Mouse (Mus musculus) heart, embryonic 16.5 days (tissue): ENCODE data around the gene Mdp1. TPM values are rescaled to one million over a fixed set of nuclear protein-coding genes. Genes with fewer than 3 reads are reported as not detected.

Experiments
- ATAC-seq: fragments of 200-750 bp; cut with Nextera tagmentation; replicated peaks from 2 replicates; pipeline ENCODE4 v1.8.0; 2017; ENCODE audit warnings: moderate number of reproducible peaks; ENCODE audit not compliant: insufficient read depth, low FRiP score; ENCODE audit errors: extremely low read depth
- H3K27ac ChIP-seq: fragments of 300-500 bp; sonication (generic); 2 replicates; pipeline ENCODE4 v1.5.1; 2014; ENCODE audit warnings: mild to moderate bottlenecking, low read length, control low read depth, moderate library complexity
- H3K27me3 ChIP-seq: fragments of 300-500 bp; sonication (generic); 2 replicates; pipeline ENCODE4 v1.6.1; 2014; ENCODE audit warnings: low read length, mixed read lengths; ENCODE audit not compliant: control insufficient read depth, insufficient read depth
- H3K36me3 ChIP-seq: fragments of 300-500 bp; sonication (generic); 2 replicates; pipeline ENCODE4 v1.6.1; 2014; ENCODE audit not compliant: control insufficient read depth, insufficient read depth
- H3K4me1 ChIP-seq: fragments of 300-500 bp; sonication (generic); 2 replicates; pipeline ENCODE4 v1.6.1; 2014; ENCODE audit warnings: low read length, mixed read lengths; ENCODE audit not compliant: control insufficient read depth, insufficient read depth
- H3K4me2 ChIP-seq: fragments of 300-500 bp; sonication (generic); 2 replicates; pipeline ENCODE4 v1.6.1; 2014; ENCODE audit warnings: low read depth, mild to moderate bottlenecking, control low read depth, low read length
- H3K4me3 ChIP-seq: fragments of 300-500 bp; sonication (generic); 2 replicates; pipeline ENCODE4 v1.5.1; 2014; ENCODE audit warnings: mild to moderate bottlenecking, control low read depth, low read length
- H3K9ac ChIP-seq: fragments of 300-500 bp; sonication (generic); 2 replicates; pipeline ENCODE4 v1.6.1; 2014; ENCODE audit warnings: low read length, control low read depth
- H3K9me3 ChIP-seq: fragments of 300-500 bp; sonication (generic); replicated peaks from 2 replicates; pipeline ENCODE4 v1.6.1; 2016; ENCODE audit warnings: low read length; ENCODE audit not compliant: control insufficient read depth
- WGBS: fragments of 180-500 bp; shearing (Covaris S2); extraction: QIAGEN DNeasy Blood & Tissue Kit; methylation state at CpG from one replicate; pipeline ENCODE4 v1.1.7; 2014; 5-methylcytosine and 5-hydroxymethylcytosine counted together
- polyA plus RNA-seq: library from polyadenylated mRNA; unstranded; fragments of >200 nt; fragmentation: Nextera tagmentation; extraction: Ambion mirVana; gene quantifications from 2 replicates; pipeline ENCODE4 v1.2.1, GENCODE M21; 2015

The Mdp1 gene
- 93.7 and 96.5 TPM in 2 replicates for polyA plus RNA-seq

DNA sequence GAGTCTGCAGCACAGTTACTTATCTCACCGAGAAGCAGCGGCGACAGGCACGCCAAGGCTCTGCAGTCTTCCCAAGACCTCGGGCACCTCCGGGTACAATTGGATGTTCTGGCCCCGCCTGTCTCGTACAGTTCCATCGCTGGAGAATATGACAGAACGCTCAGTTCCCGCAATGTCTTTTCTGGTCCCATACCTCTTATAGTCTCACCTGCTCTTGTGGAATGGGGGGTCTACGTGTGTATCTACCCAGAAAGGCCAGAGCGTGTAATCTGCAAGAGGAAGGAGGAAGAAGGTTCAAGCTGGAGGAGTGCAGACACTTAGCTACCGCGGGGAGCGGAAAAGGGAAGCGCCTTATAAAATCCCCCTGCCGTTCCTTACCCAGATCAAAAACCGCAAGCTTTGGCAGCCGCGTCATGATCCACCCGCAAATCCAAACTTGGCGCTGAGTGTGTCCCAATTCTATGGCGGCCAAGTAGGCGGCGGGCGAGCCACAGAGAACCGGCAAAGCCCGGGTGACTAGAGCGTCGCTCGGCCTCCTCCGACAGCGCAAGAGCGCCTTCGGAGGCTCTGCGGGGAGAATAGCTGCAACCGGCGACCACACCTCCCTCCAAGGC lies at the start of gene Mdp1:
TSS of gene Mdp1 (minus strand) at position 549 of the 614 bp plus-strand sequence.
- Histone ChIP-seq H3K9me3 (no peaks in the 10 kb centered on the region), H3K4me1 (peaks cover 27% of the 10 kb centered on the region), H3K4me3 (peak within 1 kb of the TSS; percentile 64), H3K27ac (peak within 1 kb of the TSS; percentile 73), H3K9ac (peak within 1 kb of the TSS; percentile 86), H3K36me3 (peaks cover 28% of the 10 kb centered on the region), H3K27me3 (no peaks in the 10 kb centered on the region), H3K4me2 (peak within 1 kb of the TSS; percentile 77)
- under 1% methylated on average over 39 of the region's 39 CpGs for WGBS
- ATAC-seq = peak; percentile 88

DNA sequence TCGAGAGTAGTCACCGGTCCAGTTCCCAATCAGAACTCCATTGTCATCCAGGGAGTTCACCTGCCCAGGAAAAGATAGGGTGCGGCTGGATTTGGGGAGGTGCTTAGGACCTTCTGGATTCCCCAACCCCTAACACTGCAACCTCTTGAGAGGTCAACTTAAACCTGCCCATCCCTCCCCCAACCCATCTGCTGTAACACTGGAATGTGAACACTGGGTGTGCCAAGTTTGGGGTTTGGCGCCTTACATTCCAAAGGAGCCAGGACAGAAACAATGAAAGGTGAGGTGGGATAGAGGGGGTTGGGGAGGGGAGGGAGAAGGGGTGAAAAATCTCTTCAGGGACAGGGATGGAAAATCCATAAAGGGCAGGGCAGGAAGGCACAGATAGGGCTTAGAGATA lies 49.2 kb upstream of the Mdp1 start:
- Histone ChIP-seq H3K9me3 (no peaks in the 10 kb centered on the region), H3K4me2 (no peak overlapping the region)
- ATAC-seq = no peak

DNA sequence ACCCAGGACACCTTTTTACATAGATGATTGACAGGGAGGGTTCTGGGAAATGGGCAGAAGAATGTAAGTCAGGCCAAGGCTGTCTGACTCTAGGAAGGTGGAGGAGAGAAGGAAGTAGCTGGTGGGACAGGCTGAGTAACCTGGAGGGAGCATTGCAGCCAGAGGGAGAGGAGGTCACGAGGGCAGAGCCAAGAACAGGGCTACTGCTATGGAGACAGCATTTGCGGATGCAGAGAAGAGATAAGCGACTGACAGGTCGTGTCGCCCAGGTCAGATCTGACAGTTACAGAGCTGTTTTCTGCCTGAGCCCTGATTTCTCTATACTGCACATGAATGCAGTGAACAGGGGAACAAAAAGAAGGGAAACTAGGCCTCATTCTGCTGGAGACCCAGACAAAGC lies 47.1 kb upstream of the Mdp1 start:
- Histone ChIP-seq H3K4me3 (no peak overlapping the region), H3K9ac (no peak overlapping the region), H3K27me3 (peaks cover 6% of the 10 kb centered on the region), H3K9me3 (no peaks in the 10 kb centered on the region), H3K36me3 (no peaks in the 10 kb centered on the region), H3K4me2 (no peak overlapping the region), H3K4me1 (no peaks in the 10 kb centered on the region), H3K27ac (no peak overlapping the region)
- no peak for ATAC-seq
- 65% methylated on average over 5 of the region's 5 CpGs for WGBS

More for the DNA sequence above, 49.2 kb upstream of the Mdp1 start:
- Histone ChIP-seq H3K9ac (no peak overlapping the region), H3K4me3 (no peak overlapping the region), H3K27ac (no peak overlapping the region), H3K36me3 (no peaks in the 10 kb centered on the region), H3K27me3 (peaks cover 13% of the 10 kb centered on the region), H3K4me1 (0 out of 2 replicates have a peak, but pooled peaks cover 6% of the 10 kb centered on the region)
- 78% methylated on average over 4 of the region's 4 CpGs for WGBS

DNA sequence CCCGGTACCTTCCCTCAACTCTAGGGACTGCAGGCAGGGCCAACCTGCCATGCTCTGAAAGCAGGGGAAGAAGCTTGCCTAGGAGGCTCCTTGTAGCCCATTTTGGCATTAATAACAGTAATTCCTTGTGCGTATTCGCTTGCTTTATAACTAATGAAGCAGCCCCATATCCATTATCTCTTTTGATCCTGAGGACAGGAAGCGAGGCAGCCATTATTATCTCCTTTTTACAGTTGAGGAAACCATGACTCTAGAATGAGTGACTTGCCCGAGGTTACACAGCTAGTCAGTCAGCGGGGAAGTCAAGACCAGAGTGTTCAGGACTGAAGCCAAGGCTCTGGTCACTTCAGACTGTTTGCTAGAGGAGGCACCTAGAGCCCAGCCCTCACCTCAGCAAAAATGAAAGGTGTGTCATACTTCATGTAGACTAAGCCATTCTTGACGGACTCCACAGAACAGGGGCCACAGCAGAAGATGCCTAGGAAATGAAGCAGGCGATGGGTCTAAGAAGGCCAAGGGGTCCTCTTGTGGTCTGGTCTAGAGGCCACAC lies 45.8 kb upstream of the Mdp1 start:
- no peaks in the 10 kb centered on the region for H3K9me3 ChIP-seq
- H3K27ac ChIP-seq = no peak overlapping the region
- H3K27me3 ChIP-seq = no peaks in the 10 kb centered on the region; the same call in 1 of the 2 replicates
- H3K4me3 ChIP-seq = no peak overlapping the region
- H3K4me1 ChIP-seq = no peaks in the 10 kb centered on the region
- ATAC-seq = no peak
- no peak overlapping the region for H3K9ac ChIP-seq
- H3K4me2 ChIP-seq = no peak overlapping the region
- H3K36me3 ChIP-seq = no peaks in the 10 kb centered on the region
- WGBS = 77% methylated on average over 8 of the region's 8 CpGs

DNA sequence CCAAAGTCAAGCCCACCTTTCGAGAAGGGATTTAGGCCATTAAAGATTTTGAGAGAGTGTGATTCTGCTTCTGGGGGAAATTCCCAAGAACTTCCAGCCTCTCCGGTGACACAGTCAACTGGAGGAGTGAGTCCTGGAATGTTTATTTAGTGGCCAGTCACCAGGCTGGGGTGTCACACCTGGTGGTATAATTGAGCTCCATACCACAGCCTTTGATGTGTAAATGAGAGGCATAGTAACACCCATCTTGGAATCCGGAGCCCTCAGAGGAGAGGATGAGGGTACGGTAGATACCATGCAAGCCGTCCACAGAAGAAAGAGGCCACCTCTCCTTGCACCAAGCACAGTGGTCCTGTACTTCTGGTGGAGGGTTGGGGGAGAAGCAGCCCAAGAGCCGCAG lies 42.5 kb upstream of the Mdp1 start:
- WGBS = 58% methylated on average over 6 of the region's 6 CpGs
- no peak overlapping the region for H3K27ac ChIP-seq
- H3K4me3 ChIP-seq = no peak overlapping the region
- no peaks in the 10 kb centered on the region for H3K9me3 ChIP-seq
- ATAC-seq = no peak
- H3K9ac ChIP-seq = no peak overlapping the region
- H3K4me2 ChIP-seq = no peak overlapping the region
- no peaks in the 10 kb centered on the region; the same call in 1 of the 2 replicates for H3K27me3 ChIP-seq
- no peaks in the 10 kb centered on the region for H3K4me1 ChIP-seq
- no peaks in the 10 kb centered on the region for H3K36me3 ChIP-seq

DNA sequence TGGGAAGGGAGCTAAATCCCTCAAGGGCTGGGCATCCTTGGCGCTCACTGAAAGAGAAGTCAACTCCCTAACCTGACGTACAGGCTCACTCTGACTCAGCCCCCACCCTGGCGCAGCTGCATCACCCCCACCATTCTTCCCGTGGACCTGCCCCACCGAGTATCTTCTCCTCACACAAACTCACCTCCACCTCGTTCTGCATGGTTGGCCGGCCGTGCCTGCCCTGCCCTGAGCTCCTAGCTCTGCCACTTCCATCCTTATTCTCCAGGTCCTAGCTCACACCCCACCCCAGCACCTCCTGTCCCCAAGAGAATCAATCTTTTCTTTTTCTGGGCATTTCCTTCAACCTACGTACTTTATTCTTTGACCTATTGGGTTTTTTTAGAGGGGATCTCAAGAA lies 40.8 kb upstream of the Mdp1 start:
- ATAC-seq = no peak
- Histone ChIP-seq H3K4me2 (no peak overlapping the region), H3K4me3 (no peak overlapping the region), H3K4me1 (no peaks in the 10 kb centered on the region), H3K27ac (no peak overlapping the region), H3K36me3 (no peaks in the 10 kb centered on the region), H3K27me3 (no peaks in the 10 kb centered on the region; the same call in 1 of the 2 replicates), H3K9me3 (no peaks in the 10 kb centered on the region), H3K9ac (no peak overlapping the region)
- 67% methylated on average over 9 of the region's 9 CpGs for WGBS

DNA sequence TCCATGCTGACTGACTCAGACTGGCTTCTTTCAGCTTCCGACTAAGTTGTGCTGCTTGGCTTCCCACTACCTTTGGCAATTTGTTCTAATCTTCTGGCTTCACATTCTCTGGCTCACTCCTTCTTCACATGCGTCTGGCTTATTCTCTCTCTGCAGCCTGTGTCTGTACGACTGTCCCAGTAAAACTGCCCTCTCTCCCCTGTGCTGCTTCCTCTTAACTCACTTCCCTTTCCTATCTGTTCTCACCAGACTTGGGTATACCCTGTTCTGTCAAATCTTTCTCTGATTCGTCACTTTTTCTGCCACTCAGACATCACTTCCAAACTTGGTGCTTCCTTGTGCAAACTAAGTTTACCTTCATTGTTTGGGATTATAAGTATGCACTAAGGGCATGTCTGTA lies 36.9 kb upstream of the Mdp1 start:
- H3K4me2 ChIP-seq = no peak overlapping the region
- H3K4me1 ChIP-seq = no peaks in the 10 kb centered on the region
- 75% methylated on average over 4 of the region's 4 CpGs for WGBS
- no peak overlapping the region for H3K9ac ChIP-seq
- H3K27me3 ChIP-seq = no peaks in the 10 kb centered on the region; the same call in 1 of the 2 replicates
- no peaks in the 10 kb centered on the region for H3K36me3 ChIP-seq
- ATAC-seq = no peak
- H3K4me3 ChIP-seq = no peak overlapping the region
- H3K9me3 ChIP-seq = no peaks in the 10 kb centered on the region
- no peak overlapping the region for H3K27ac ChIP-seq

DNA sequence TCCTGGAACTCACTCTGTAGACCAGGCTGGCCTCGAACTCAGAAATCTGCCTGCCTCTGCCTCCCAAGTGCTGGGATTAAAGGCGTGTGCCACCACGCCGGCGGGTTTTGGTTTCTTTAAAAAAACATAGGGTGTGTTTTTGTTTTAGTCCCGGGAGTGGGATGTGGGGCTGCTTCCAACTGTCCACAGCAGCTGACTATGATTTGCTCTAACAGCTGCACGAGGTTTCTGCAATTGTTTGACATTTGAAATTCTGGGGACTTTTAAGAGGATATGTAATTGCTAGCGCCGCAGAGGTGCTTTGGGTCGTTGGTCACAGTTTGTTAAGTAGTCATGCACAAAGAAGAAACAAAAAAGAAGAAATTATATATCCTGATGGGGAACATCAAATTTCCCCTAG lies 29.1 kb upstream of the Mdp1 start:
- no peak overlapping the region for H3K9ac ChIP-seq
- H3K4me3 ChIP-seq = no peak overlapping the region
- no peak overlapping the region for H3K27ac ChIP-seq
- H3K36me3 ChIP-seq = no peaks in the 10 kb centered on the region
- H3K27me3 ChIP-seq = no peaks in the 10 kb centered on the region
- WGBS = 75% methylated on average over 10 of the region's 10 CpGs
- no peaks in the 10 kb centered on the region for H3K9me3 ChIP-seq
- no peak overlapping the region for H3K4me2 ChIP-seq
- H3K4me1 ChIP-seq = no peaks in the 10 kb centered on the region
- ATAC-seq = no peak

DNA sequence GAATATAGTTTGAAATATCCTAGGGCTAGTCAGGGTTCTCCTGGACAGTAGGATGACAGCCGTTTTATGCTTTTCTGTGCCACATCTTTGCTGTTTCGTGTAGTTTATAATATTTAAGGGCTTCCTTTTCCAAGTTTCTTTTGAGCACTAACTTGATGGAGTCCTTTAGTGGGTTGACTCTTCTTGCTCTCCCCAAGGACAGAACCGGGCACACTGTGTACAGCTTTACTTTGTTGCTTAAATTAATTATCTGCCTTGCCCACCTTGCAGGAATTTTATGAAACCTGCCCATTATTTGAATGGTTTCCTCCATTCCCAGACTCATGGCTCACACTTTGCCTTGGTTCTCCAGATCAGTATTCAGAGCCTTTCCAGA lies 21.8 kb upstream of the Mdp1 start:
- peak overlapping the region; percentile 78 for H3K4me3 ChIP-seq
- peaks cover 13% of the 10 kb centered on the region for H3K4me1 ChIP-seq
- 0 out of 2 replicates have a peak, but pooled peaks have one; percentile 4 for ATAC-seq
- peak overlapping the region; percentile 60 for H3K9ac ChIP-seq
- no peaks in the 10 kb centered on the region for H3K9me3 ChIP-seq
- peak overlapping the region; percentile 76 for H3K4me2 ChIP-seq
- peak overlapping the region; percentile 83 for H3K27ac ChIP-seq
- no peaks in the 10 kb centered on the region for H3K27me3 ChIP-seq
- H3K36me3 ChIP-seq = peaks cover 31% of the 10 kb centered on the region
- 16% methylated on average over 3 of the region's 3 CpGs for WGBS
